Mouse (Mus musculus) spleen, adult 2 months (tissue): ENCODE results near the gene Ostc. TPM values are rescaled to one million over a fixed set of nuclear protein-coding genes. Genes with fewer than 3 reads are reported as not detected.

ENCODE experiments used
- DNase-seq, 2 experiments: peaks; one replicate each; pipeline versions ENCODE4 v3.0.0 to v3.0.0-alpha.2; 2012 to 2021; ENCODE audit warnings: low spot score in 2 of 2, low read depth in 1 of 2
- H3K27ac ChIP-seq: fragments of 200-500 bp; 2 replicates; pipeline ENCODE4 v1.5.1; 2012; ENCODE audit warnings: low read length, inconsistent platforms; ENCODE audit not compliant: insufficient read depth
- H3K27me3 ChIP-seq: fragments of 200-500 bp; 2 replicates; pipeline ENCODE4 v1.6.1; 2012; ENCODE audit warnings: mild to moderate bottlenecking, moderate library complexity, low read length, inconsistent platforms; ENCODE audit not compliant: control insufficient read depth, insufficient read depth
- H3K36me3 ChIP-seq: fragments of 200-500 bp; 2 replicates; pipeline ENCODE4 v1.6.1; 2012; ENCODE audit warnings: mild to moderate bottlenecking, low read length, inconsistent platforms; ENCODE audit not compliant: control insufficient read depth, insufficient read depth
- H3K4me1 ChIP-seq: fragments of 200-500 bp; 2 replicates; pipeline ENCODE4 v1.6.1; 2011; ENCODE audit warnings: inconsistent platforms; ENCODE audit not compliant: control insufficient read depth, insufficient read depth, insufficient read length
- H3K4me3 ChIP-seq: fragments of 200-500 bp; 2 replicates; pipeline ENCODE4 v1.5.1; 2011; ENCODE audit warnings: mild to moderate bottlenecking, inconsistent platforms; ENCODE audit not compliant: insufficient read depth, insufficient read length; ENCODE audit errors: extremely low read depth
- CTCF ChIP-seq: fragments of 200-500 bp; IDR thresholded peaks from 2 replicates; pipeline ENCODE4 v1.5.1; 2011; ENCODE audit warnings: mild to moderate bottlenecking, inconsistent platforms; ENCODE audit not compliant: insufficient read depth, insufficient read length, insufficient replicate concordance; ENCODE audit errors: extremely low read depth
- POLR2A ChIP-seq: fragments of 200-500 bp; IDR thresholded peaks from 2 replicates; pipeline ENCODE4 v1.6.1; 2011; ENCODE audit warnings: low read depth, low read length, inconsistent platforms
- WGBS: fragments of 180-500 bp; shearing (Covaris S2); methylation state at CpG from one replicate; pipeline ENCODE4 v1.1.7; 2018; 5-methylcytosine and 5-hydroxymethylcytosine counted together
- polyA plus RNA-seq: library from polyadenylated mRNA; depleted of rRNA; stranded (reverse); fragments of >200 nt; gene quantifications from 2 replicates; pipeline ENCODE4 v1.2.3, GENCODE M21; 2012

Ostc gene
- polyA plus RNA-seq, 1 experiment: 22.3 TPM

- H3K4me1 ChIP-seq: 0 out of 2 replicates have a peak, but pooled peaks cover 3% of the 10 kb centered on the region
- no peak for TF ChIP-seq CTCF
- TF ChIP-seq POLR2A: no peak
- no peaks in the 10 kb centered on the region for H3K27me3 ChIP-seq
- 14% methylated on average over 20 of the region's 20 CpGs for WGBS
- peak overlapping the region; percentile 82 for H3K27ac ChIP-seq
- DNase-seq: peak; percentile 12 to 64
- H3K4me3 ChIP-seq: peak overlapping the region; percentile 65
- H3K36me3 ChIP-seq: peaks cover 3% of the 10 kb centered on the region
Observed at GRCm38 (mm10) chr3:130690834-130691595, 18.2 kb downstream of the Ostc start.

GRCm38 (mm10) chr3:130689630-130690029, 19.6 kb downstream of the Ostc start:
- Histone ChIP-seq H3K27me3 (no peaks in the 10 kb centered on the region), H3K4me3 (no peak overlapping the region), H3K4me1 (0 out of 2 replicates have a peak, but pooled peaks cover 3% of the 10 kb centered on the region), H3K27ac (no peak overlapping the region), H3K36me3 (no peaks in the 10 kb centered on the region)
- peak in 1 of 2 experiments; percentile 60 for DNase-seq
- TF ChIP-seq POLR2A: no peak
- peak; percentile 48; the same call in 1 of the 2 replicates for TF ChIP-seq CTCF
- 41% methylated on average over 12 of the region's 12 CpGs for WGBS

- Histone ChIP-seq H3K27me3 (no peaks in the 10 kb centered on the region), H3K4me3 (no peak overlapping the region), H3K27ac (no peak overlapping the region), H3K36me3 (no peaks in the 10 kb centered on the region), H3K4me1 (0 out of 2 replicates have a peak, but pooled peaks cover 5% of the 10 kb centered on the region)
- WGBS: 91% methylated on average over 1 of the region's 1 CpGs
- DNase-seq: no peak
- TF ChIP-seq POLR2A: no peak
- no peak for TF ChIP-seq CTCF
Observed at GRCm38 (mm10) chr3:130687051-130687450, 22.2 kb downstream of the Ostc start.

GRCm38 (mm10) chr3:130685014-130685366, 24.3 kb downstream of the Ostc start:
- DNase-seq: no peak
- Histone ChIP-seq H3K36me3 (no peaks in the 10 kb centered on the region), H3K4me3 (no peak overlapping the region), H3K27me3 (no peaks in the 10 kb centered on the region), H3K4me1 (0 out of 2 replicates have a peak, but pooled peaks cover 2% of the 10 kb centered on the region), H3K27ac (no peak overlapping the region)
- TF ChIP-seq POLR2A: no peak
- TF ChIP-seq CTCF: no peak
- 83% methylated on average over 8 of the region's 8 CpGs for WGBS

GRCm38 (mm10) chr3:130684276-130685013, 24.8 kb downstream of the Ostc start:
- H3K27ac ChIP-seq: no peak overlapping the region
- 94% methylated on average over 9 of the region's 9 CpGs for WGBS
- no peaks in the 10 kb centered on the region for H3K36me3 ChIP-seq
- no peaks in the 10 kb centered on the region for H3K27me3 ChIP-seq
- DNase-seq: no peak
- H3K4me3 ChIP-seq: no peak overlapping the region
- TF ChIP-seq POLR2A (no peak), CTCF (no peak)
- 0 out of 2 replicates have a peak, but pooled peaks cover 2% of the 10 kb centered on the region for H3K4me1 ChIP-seq

GRCm38 (mm10) chr3:130683836-130684235, 25.4 kb downstream of the Ostc start:
- WGBS: 88% methylated on average over 8 of the region's 8 CpGs
- Histone ChIP-seq H3K36me3 (no peaks in the 10 kb centered on the region), H3K4me1 (0 out of 2 replicates have a peak, but pooled peaks cover 2% of the 10 kb centered on the region), H3K27ac (no peak overlapping the region), H3K4me3 (no peak overlapping the region), H3K27me3 (no peaks in the 10 kb centered on the region)
- TF ChIP-seq POLR2A (no peak), CTCF (no peak)
- DNase-seq: no peak

- H3K36me3 ChIP-seq: no peaks in the 10 kb centered on the region
- H3K4me1 ChIP-seq: 0 out of 2 replicates have a peak, but pooled peaks cover 2% of the 10 kb centered on the region
- no peak for DNase-seq
- H3K27ac ChIP-seq: no peak overlapping the region
- WGBS: 87% methylated on average over 9 of the region's 9 CpGs
- H3K27me3 ChIP-seq: no peaks in the 10 kb centered on the region
- H3K4me3 ChIP-seq: no peak overlapping the region
- no peak for TF ChIP-seq POLR2A
- TF ChIP-seq CTCF: no peak
Observed at GRCm38 (mm10) chr3:130682183-130682582, 27.1 kb downstream of the Ostc start.
